1 mouse cellular context compared by ENCODE assay signal in the genomic region with DNA sequence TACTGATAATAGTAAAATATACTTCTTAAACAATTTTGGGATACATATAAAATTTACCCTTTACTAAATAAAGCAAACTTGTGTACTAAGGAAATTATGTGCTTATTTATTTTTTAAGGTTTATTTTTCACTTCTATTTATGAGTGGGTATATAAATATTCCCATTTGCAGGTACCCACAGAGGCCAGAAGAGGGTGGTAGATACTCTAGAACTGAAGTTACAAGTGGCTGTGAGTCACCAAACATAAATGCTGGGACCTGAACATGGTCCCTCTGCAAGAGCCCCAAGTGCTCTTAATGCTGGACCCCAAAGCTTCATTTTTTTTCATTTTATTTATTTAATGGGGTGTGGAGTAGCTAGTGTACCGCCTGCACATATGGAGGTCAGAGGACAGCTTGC.
TF ChIP-seq lines count a peak whose summit lies in the region.

No protein-coding gene starts in this region.

TF ChIP-seq in CH12.LX, 34 proteins besides CTCF, POLR2A, EP300 and RAD21:
- no peak for TF ChIP-seq TCF12 (IDR thresholded peaks at IDR 0.05; ENCODE audit: low read depth, low read length)
- no peak for TF ChIP-seq MAZ (IDR thresholded peaks at IDR 0.05; ENCODE audit: low read depth, low read length)
- TF ChIP-seq SMC3 (IDR thresholded peaks at IDR 0.05; ENCODE audit: low read depth, low read length): peak; percentile 15; the same call in 1 of the 2 replicates
- TF ChIP-seq ZC3H11A (IDR thresholded peaks at IDR 0.05; ENCODE audit: low read depth, low read length): no peak
